Mouse (Mus musculus): ENCODE results near the gene Gm9195. TPM values are rescaled to one million over a fixed set of nuclear protein-coding genes. Genes with fewer than 3 reads are reported as not detected.
A peak's percentile ranks its signal among the peaks of the same experiment; 100 is the strongest.

Gene Gm9195
- total RNA-seq, 2 experiments from 2014 or later, result not detected

- DNase-seq (ENCODE audit: low spot score in 2 of 2), result no peak
Observed at GRCm38 (mm10) chr14:72447141-72448091, 44.2 kb downstream of the Gm9195 start.

- DNase-seq (ENCODE audit: low spot score in 2 of 2), result no peak
Observed at GRCm38 (mm10) chr14:72442936-72443335, 48.7 kb downstream of the Gm9195 start.

- DNase-seq (ENCODE audit: low spot score in 2 of 2), result no peak
Observed at GRCm38 (mm10) chr14:72440929-72441328, 50.7 kb downstream of the Gm9195 start.

GRCm38 (mm10) chr14:72440436-72440835, 51.2 kb downstream of the Gm9195 start:
- no peak for DNase-seq (ENCODE audit: low spot score in 2 of 2)

- no peak for DNase-seq (ENCODE audit: low spot score in 2 of 2)
Observed at GRCm38 (mm10) chr14:72438976-72439375, 52.7 kb downstream of the Gm9195 start.

DNA sequence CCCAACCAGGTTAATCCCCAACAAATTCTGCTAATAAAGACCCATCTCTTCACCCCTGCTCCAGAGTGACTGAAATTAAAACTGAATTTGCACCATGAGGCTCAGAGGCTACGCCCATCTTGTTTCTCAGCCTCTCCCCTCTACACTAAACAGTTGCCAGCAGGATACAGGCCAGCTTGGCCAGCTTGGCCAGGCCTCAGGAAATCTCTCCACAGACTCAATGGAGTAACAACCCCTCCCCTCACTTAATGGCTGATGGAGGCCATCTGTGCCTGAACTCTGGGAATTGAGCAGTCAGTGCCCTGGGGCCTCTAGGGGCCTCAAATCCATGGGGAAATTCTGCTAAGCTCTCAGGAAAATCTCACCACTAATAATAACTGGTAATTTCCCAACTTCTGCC, 101.9 kb downstream of the Gm9195 start:
- no peak for DNase-seq (ENCODE audit: low spot score in 2 of 2)

- DNase-seq (ENCODE audit: low spot score in 2 of 2), result no peak
Observed at GRCm38 (mm10) chr14:72389288-72389687, 102.3 kb downstream of the Gm9195 start.

- DNase-seq (ENCODE audit: low spot score in 2 of 2), result peak in 1 of 2 experiments; percentile 11
Observed at GRCm38 (mm10) chr14:72377224-72377623, 114.4 kb downstream of the Gm9195 start.

Other genes with a start within 250 kb of the Gm9195 start
- gene Fndc3a, start 218.2 kb upstream of the Gm9195 start, total RNA-seq (2021), result 10 to 100 TPM; 55.7 to 61.7 TPM